Mouse (Mus musculus) heart, postnatal 0 days (tissue): ENCODE measurements around the gene Gm2115. TPM values are rescaled to one million over a fixed set of nuclear protein-coding genes. Genes with fewer than 3 reads are reported as not detected.

ENCODE experiments used
- ATAC-seq: fragments of 200-750 bp; cut with Nextera tagmentation; 2 replicates; pipeline ENCODE4 v1.8.0; 2017; ENCODE audit warnings: low read depth, moderate number of reproducible peaks, moderate library complexity; ENCODE audit not compliant: insufficient read depth
- DNase-seq: peaks from one replicate; pipeline ENCODE4 v3.0.0-alpha.2; 2016; ENCODE audit warnings: low spot score
- H3K27ac ChIP-seq: fragments of 300-500 bp; sonication (generic); 2 replicates; pipeline ENCODE4 v1.5.1; 2014; ENCODE audit warnings: low read depth, mild to moderate bottlenecking
- H3K27me3 ChIP-seq: fragments of 300-500 bp; sonication (generic); 2 replicates; pipeline ENCODE4 v1.6.1; 2014; ENCODE audit warnings: low read length, mixed read lengths; ENCODE audit not compliant: control insufficient read depth, insufficient read depth
- H3K36me3 ChIP-seq: fragments of 300-500 bp; sonication (generic); replicated peaks from 2 replicates; pipeline ENCODE4 v1.6.1; 2014; ENCODE audit warnings: low read length, mixed read lengths; ENCODE audit not compliant: control insufficient read depth, insufficient read depth
- H3K4me1 ChIP-seq: fragments of 300-500 bp; sonication (generic); 2 replicates; pipeline ENCODE4 v1.6.1; 2014; ENCODE audit warnings: antibody characterized with exemption; ENCODE audit not compliant: control insufficient read depth, insufficient read depth
- H3K4me2 ChIP-seq: fragments of 300-500 bp; sonication (generic); 2 replicates; pipeline ENCODE4 v1.6.1; 2014; ENCODE audit warnings: low read depth, mild to moderate bottlenecking, low read length, moderate library complexity
- H3K4me3 ChIP-seq: fragments of 300-500 bp; sonication (generic); 2 replicates; pipeline ENCODE4 v1.5.1; 2014; ENCODE audit warnings: low read depth, low read length
- H3K9ac ChIP-seq: fragments of 300-500 bp; sonication (generic); replicated peaks from 2 replicates; pipeline ENCODE4 v1.6.1; 2014; ENCODE audit warnings: low read depth, low read length, mixed read lengths
- H3K9me3 ChIP-seq: fragments of 300-500 bp; sonication (generic); replicated peaks from 2 replicates; pipeline ENCODE4 v1.6.1; 2016; ENCODE audit warnings: low read length; ENCODE audit not compliant: control insufficient read depth
- CTCF ChIP-seq: IDR thresholded peaks from 2 replicates; pipeline ENCODE4 v1.5.1; 2016; ENCODE audit warnings: antibody characterized with exemption, control low read depth, low read depth
- EP300 ChIP-seq: IDR thresholded peaks from 2 replicates; pipeline ENCODE4 v1.6.1; 2016; ENCODE audit warnings: antibody characterized with exemption, low read depth
- WGBS: fragments of 180-500 bp; shearing (Covaris S2); extraction: QIAGEN DNeasy Blood & Tissue Kit; methylation state at CpG from one replicate; pipeline ENCODE4 v1.1.7; 2014; 5-methylcytosine and 5-hydroxymethylcytosine counted together
- polyA plus RNA-seq: library from polyadenylated mRNA; unstranded; fragments of >200 nt; fragmentation: Nextera tagmentation; extraction: Ambion mirVana; gene quantifications from 2 replicates; pipeline ENCODE4 v1.2.1, GENCODE M21; 2015
- total RNA-seq: library from RNA; depleted of rRNA; stranded (reverse); fragments of >200 nt; gene quantifications from 2 replicates; pipeline ENCODE4 v1.2.3, GENCODE M21; 2014; ENCODE audit warnings: low replicate concordance; rRNA removed

Gm2115 gene
- total RNA-seq: 1.1 TPM in 1 of 2 replicates, not detected in the other
- polyA plus RNA-seq: 0.04 TPM in 1 of 2 replicates, not detected in the other

- H3K9me3 ChIP-seq: no peaks in the 10 kb centered on the region
- H3K4me2 ChIP-seq: peak within 1 kb of the TSS; percentile 67
- DNase-seq (peak; percentile 16), ATAC-seq (peak; percentile 62)
- H3K4me1 ChIP-seq: no peaks in the 10 kb centered on the region
- 1% methylated on average over 52 of the region's 52 CpGs for WGBS
- TF ChIP-seq EP300: no peak
- no peak for TF ChIP-seq CTCF
- no peaks in the 10 kb centered on the region for H3K36me3 ChIP-seq
- peak within 1 kb of the TSS; percentile 46 for H3K4me3 ChIP-seq
- H3K27ac ChIP-seq: no peak within 1 kb of the TSS
- H3K27me3 ChIP-seq: peaks cover 29% of the 10 kb centered on the region
- 0 out of 2 replicates have a peak within 1 kb of the TSS, but pooled peaks have one; percentile 25 for H3K9ac ChIP-seq
Measured at GRCm38 (mm10) chr7:84528796-84529533, at the start of gene Gm2115. TSS of gene Gm2115 (plus strand) at chr7:84528954.

DNA sequence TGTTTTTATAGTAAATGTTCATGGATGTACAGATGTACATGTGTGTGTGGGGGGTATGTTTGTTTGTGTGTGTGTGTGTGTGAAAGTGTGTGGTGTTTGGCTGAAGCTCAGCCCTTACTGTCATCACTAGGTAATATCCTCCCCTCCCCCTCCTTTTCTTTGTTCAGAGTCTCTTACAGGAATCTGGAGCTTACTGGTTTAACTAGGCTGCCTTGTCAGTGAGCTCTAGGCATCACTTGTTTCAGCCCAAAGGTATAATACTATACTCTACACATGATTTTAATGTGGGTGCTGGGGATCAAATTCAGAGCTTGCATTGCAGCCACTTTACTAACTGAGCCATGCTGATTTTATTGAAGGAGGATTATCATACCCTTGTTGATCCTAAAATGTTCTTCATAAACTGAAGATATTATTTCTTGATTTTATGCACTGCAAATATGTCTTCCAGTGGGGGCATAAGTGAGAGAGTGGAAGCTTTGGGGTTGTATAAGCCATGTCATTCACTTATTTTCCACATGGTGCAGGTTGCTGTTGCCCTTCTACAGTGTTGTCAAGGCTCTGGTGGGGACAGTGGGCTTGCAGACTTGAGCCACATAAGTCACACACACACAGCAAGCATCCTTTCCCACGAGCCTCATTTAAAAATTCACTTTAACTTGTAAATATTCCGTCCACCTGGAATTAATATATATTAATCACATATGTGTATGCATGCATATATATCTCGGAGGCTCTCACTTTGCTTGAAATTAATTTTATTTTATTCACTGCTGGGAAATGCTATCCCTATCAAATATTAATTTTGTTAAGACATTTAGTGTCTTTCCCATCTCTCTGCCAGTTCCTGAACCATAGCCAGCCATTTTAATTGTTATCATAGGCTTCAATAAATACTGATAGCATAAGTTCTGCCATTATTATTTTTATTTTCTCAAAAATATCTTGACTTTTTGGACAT lies 45.0 kb upstream of the Gm2115 start:
- no peaks in the 10 kb centered on the region for H3K9me3 ChIP-seq
- DNase-seq (no peak), ATAC-seq (no peak)
- TF ChIP-seq EP300 (no peak), CTCF (no peak)
- no peaks in the 10 kb centered on the region for H3K36me3 ChIP-seq
- no peak overlapping the region for H3K4me3 ChIP-seq
- H3K4me1 ChIP-seq: no peaks in the 10 kb centered on the region
- no peaks in the 10 kb centered on the region for H3K27me3 ChIP-seq
- H3K4me2 ChIP-seq: no peak overlapping the region
- no peak overlapping the region for H3K27ac ChIP-seq
- H3K9ac ChIP-seq: no peak overlapping the region
- 68% methylated on average over 3 of the region's 3 CpGs for WGBS

DNA sequence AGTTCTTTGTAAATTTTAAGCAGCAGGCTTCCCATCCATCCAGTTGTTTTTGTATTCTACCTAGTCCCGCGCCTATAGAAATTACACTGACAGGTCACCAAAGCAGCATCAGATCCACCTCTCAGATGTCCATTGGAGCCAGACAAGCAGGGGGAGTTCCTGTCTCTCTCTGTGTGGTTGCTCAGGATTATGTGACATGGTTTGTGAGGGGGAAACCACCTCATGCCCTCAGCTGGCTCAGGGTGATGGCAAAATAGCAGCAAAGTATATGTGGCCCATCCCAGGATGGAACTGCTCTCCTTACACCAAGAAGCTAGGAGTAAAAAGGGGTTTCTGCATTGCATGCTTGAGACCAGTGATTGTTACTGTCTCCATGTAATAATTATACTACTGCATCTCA lies 42.3 kb upstream of the Gm2115 start:
- ATAC-seq: no peak

GRCm38 (mm10) chr7:84503163-84503562 lies 25.6 kb upstream of the Gm2115 start:
- Histone ChIP-seq H3K4me2 (no peak overlapping the region), H3K9ac (no peak overlapping the region), H3K9me3 (no peaks in the 10 kb centered on the region), H3K4me3 (no peak overlapping the region), H3K27ac (no peak overlapping the region), H3K4me1 (no peaks in the 10 kb centered on the region), H3K36me3 (no peaks in the 10 kb centered on the region), H3K27me3 (no peaks in the 10 kb centered on the region)
- no peak for DNase-seq
- TF ChIP-seq CTCF (no peak), EP300 (no peak)
- ATAC-seq: no peak
- 92% methylated on average over 1 of the region's 1 CpGs for WGBS

More for the DNA sequence above, 42.3 kb upstream of the Gm2115 start:
- Histone ChIP-seq H3K36me3 (no peaks in the 10 kb centered on the region), H3K27me3 (no peaks in the 10 kb centered on the region), H3K27ac (no peak overlapping the region), H3K9me3 (no peaks in the 10 kb centered on the region), H3K4me2 (no peak overlapping the region), H3K4me1 (no peaks in the 10 kb centered on the region), H3K9ac (no peak overlapping the region), H3K4me3 (no peak overlapping the region)
- 81% methylated on average over 2 of the region's 2 CpGs for WGBS
- no peak for DNase-seq
- no peak for TF ChIP-seq EP300
- no peak for TF ChIP-seq CTCF

DNA sequence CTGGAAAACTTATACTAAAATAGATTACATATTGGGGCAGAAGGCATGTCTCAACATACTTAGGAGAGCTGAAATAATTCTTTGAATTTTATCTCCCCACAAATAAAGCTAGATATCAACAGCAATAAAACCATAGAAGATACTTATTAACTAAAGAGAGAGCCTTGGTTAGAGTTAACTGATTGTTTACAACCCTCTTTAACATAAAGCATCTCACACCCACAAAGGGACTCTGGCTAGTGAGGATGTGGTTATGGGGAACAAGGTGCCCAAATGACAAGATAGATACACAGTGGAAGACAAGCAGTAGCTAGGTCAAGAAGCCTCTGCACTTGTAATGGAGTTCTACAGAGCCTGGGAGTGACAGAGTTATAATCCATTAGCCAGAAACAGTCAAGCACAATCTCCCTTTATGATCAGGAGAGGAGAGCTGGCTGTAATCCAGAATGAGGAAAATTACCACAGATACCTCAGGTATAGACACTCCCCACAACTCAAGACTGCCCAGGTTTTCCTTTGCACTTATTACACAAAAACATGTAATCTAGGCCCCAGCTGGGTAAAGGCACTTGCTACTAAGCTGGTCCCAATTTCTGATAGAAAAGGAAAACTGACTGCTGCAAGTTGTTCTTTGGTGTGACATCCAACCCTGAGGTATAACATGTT lies 10.1 kb upstream of the Gm2115 start:
- no peak overlapping the region for H3K4me2 ChIP-seq
- no peak for ATAC-seq
- no peaks in the 10 kb centered on the region for H3K9me3 ChIP-seq
- H3K27ac ChIP-seq: no peak overlapping the region
- no peaks in the 10 kb centered on the region for H3K4me1 ChIP-seq
- no peak for DNase-seq
- TF ChIP-seq CTCF: no peak
- no peak for TF ChIP-seq EP300
- no peaks in the 10 kb centered on the region for H3K36me3 ChIP-seq
- no peaks in the 10 kb centered on the region for H3K27me3 ChIP-seq
- no peak overlapping the region for H3K4me3 ChIP-seq
- no peak overlapping the region for H3K9ac ChIP-seq
